Mouse (Mus musculus): ENCODE measurements around the gene Ece1.

GRCm38 (mm10) chr4:137882663-137883062 is 20.6 kb downstream of the Ece1 start:
- no peak for TF ChIP-seq EP300 (IDR thresholded peaks at IDR 0.05; ENCODE audit: insufficient read depth, low read depth, low read length)
- TF ChIP-seq CTCF (IDR thresholded peaks at IDR 0.05) = no peak
- TF ChIP-seq POLR2A (IDR thresholded peaks at IDR 0.05; ENCODE audit: insufficient read depth, low read depth, low read length) = no peak
